Mouse (Mus musculus): ENCODE results near the gene Rhoa.
"Not testable (repeated sequence)": the region's sequence is repeated elsewhere in the genome, so short reads cannot be mapped to it uniquely, and the experiment has no call there.

Rhoa gene

DNA sequence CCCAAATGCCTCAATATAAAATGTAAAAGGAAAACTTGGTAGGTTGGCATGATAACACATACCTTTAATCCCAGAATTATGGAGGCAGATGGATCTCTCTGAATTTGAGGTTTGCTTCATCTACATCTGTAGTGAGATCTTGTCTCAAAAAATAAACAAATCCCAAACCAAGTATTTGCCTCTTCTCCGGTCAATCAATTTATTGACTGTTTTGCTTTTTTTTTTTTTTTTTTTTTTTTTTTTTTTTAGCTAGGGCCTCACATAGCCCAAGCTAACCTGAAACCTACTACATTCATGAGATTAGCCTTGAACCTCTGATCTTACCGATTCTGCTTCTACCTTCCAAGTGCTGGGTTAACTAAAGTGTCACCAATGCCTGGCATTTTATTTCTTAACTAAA is 16.6 kb upstream of the Rhoa start:
- DNase-seq: no peak

DNA sequence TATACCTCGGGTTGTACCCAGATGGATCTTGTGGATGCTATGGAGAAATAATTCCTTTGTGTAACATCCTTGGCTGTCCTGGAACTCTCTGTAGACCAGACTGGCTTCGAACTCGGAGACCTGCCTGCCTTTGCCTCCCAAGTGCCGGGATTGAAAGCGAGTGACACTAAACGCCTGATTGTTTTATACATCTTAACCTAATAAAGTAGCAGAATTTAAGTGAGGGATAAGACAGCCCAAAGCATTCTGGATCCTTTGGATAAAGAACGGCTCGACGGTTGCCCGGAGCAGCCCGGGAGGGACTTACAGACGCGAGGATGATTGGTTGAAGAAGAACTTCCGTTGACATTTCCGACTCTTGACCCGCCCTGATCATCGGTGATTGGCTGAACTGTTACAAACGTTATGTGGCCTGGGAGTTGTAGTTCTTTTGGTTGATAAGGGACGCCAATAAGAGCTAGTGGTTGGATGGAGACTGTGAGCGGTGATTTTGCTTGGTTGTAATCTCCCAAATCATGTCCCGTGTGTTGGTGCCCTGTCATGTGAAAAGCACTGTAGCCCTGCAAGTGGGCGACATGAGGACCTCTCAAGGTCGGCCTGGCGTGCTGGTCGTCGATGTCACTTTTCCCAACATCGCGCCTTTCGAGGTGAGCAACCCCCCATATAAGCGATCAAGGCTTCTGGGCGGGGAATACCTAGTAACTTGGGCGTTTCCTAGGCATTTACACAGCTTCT is 15.7 kb upstream of the Rhoa start, which contains the start of gene Nicn1:
TSS of gene Nicn1 (plus strand) at position 414 of the 735 bp plus-strand sequence.
- DNase-seq: peak; percentile 79 to 88

DNA sequence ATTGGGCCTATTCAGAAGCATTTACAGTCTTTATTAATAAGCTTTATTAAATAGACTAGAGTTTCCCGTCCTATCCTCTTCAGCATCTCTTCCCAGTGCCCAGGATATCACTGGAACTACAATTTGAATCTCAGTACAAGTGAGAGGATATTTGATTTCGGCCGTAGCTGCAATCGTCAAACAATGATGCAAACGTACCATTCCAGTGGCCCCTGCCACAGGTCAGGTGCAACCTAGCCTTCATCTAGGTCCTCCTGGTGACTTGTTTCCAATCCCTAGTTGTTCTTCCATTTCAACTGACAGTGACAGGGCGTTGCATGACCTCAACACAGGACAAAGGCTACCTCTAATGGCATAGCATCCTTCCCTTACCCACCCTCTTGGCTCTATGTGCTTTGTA is 15.2 kb upstream of the Rhoa start:
- no peak for DNase-seq

DNA sequence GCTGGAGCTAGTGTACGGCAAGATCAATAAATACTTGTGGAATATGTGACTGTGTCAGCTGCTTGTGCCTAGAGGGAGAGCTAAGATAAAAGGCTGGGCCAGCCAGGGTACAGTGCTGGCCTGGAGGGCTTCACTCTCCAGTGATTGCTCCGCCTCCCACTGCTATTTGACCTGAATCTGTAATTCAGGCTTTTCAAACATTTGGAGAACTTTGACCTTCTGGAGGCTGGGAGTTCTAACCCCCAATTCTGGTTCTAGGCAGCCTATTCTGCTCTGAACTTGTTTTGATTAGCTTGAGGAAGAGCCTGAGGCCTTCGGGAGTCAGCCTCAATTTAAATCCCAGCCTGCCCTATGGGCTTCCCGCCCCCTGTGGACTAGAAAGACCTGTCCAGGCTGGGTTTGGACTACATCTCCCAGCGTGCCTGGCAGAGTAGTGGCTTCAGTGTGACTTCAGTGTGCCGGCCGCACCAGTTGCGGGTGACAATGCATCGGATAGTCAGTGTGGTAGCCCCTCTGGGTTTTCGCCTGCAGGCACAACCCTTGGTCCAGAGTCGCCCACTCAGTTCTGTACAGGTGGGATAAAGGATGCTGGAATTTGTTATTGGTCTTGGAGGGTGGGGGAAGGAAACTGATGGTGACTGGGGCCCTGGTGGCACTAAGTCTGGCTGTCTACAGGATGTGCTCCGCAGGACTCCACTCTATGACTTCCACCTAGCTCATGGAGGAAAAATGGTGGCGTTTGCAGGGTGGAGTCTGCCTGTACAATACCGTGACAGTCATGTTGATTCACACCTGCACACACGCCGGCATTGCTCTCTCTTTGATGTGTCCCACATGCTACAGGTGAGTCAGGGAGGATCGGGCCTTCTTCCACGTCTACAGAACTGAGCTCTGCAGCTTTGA is 9.2 kb upstream of the Rhoa start, which contains the start of gene Amt:
TSS of gene Amt (plus strand) at position 401 of the 903 bp plus-strand sequence.
- no peak for DNase-seq

DNA sequence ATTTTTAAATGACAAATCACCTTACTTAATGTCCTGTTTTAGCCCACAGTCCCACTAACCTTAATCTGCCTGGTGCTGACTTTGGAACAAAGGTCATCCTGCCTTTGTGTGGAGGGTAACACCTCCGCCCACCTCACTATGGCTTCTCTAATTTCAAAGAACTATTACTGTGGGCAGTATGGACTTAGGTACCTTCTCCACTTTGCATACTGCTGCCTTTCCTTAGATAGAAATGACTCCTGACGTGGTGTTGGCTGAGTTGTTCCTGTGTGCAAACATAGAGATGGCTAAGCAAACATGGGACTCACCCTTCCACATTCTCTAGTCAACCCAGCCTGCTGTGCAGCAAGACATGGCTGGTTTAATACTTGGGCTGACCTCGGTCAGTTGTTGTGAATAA is 4.1 kb upstream of the Rhoa start:
- no peak for DNase-seq

DNA sequence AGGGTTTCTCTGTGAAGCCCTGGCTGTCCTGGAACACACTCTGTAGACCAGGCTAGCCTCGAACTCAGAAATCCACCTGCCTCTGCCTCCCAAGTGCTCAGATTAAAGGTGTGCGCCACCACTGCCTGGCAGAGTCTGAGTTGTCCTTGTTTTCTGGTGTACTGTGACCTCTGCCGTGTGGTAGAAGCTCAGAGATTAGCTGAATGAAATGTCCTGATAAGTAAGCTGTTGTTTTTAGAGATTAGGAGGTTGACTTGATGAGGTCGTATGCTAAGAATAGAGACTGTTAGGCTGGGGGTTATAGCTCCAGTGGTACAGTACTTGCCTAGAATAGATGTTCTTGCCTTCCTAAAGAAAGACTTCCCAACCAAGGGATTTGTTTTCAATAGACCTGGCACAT is 1.2 kb upstream of the Rhoa start:
- no peak for DNase-seq

DNA sequence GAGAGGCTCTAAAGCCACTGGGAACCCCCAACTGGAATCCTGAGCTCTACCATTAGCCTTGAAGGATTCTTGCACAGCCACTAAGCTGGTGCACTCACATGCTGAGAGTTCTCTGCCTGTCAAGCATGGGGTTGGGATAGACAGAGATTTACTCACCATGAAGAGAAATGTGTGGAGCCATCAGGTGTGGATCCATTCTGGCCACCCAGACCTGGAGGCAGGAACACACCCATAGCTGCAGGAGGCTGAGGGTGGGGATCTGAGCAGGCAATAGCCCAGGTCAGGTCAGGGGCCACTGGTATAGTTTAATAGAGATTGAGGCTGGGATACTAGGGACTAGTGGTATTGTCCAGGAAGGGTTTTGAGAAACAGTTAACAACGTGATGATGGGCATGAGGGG is 759 bp upstream of the Rhoa start:
- DNase-seq: peak; percentile 6 to 37

DNA sequence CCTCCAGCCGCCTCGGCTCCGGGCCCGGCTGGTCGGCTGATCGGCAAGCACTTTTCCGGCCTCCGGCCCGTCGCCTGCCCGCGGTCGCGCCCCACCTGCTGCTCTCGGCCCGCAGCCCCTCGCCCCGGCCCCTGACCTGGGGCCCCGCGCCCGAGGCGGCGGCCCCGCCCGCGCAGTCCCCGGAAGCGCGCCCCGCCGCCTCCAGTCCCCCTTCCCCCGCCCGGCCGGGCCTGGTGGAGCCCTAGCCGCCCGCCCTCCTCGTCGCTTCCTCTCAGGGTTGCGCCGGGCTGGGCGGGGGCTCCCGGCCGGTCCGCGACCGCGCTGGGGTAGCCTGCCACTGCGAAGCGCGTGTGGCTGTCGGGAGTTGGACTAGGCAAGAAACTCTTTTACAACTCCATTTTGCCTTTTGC is 647 bp downstream of the Rhoa start:
- DNase-seq: peak; percentile 86 to 91

DNA sequence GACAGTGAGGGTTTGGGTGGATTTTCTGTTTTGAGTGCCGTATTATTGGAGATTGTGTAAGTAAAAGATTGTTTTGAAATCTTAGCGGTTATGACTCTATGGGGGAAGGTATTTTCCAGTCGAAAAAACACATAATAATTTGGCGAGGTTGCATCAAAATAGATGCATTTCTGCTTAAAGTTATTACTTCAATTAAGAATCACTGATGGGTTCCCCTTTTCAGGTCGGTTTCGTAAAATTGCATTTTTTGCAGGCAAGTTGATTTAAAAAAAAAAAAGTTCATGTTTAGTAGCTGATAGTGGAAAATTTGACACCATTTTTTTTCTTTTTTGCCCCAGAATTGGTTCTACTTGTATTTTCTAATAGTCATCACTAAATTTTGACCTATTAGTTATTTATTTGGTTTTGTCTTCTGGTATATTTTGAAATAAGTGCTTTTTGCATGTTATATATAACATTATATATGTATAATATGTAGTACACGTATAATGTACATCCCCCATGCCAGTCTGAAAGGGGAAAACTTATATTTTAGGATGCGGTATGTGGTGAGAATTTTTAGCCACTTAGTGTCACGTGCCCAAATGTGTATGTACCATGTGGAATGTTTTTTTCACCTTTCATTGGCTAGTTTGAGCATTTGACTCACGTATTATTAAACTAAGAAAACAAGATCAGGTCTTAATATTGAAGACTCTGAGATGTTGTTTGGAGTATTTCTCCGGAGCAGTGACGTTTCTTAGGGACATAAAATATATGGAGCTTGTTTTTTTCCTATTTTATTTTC is 1.3 kb downstream of the Rhoa start:
- no peak for DNase-seq

DNA sequence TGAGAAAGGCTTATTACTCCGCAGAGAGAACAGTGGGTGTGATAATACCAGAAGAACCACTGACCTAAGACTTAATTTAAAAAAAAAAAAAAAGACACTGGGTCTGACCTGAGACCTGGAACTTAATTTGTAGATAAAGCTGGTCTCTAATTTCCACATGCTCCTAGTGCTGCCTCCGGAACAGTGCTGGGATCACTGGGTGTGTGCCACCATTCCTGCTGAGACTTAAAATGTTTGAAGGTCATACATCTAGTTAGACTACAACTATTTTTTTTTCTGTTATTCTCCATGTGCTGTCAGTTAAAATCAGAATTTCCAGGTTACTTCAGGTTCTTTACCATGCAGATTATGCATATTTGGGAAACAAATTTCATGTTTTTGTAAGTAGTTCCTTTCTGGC is 2.2 kb downstream of the Rhoa start:
- DNase-seq: no peak

DNA sequence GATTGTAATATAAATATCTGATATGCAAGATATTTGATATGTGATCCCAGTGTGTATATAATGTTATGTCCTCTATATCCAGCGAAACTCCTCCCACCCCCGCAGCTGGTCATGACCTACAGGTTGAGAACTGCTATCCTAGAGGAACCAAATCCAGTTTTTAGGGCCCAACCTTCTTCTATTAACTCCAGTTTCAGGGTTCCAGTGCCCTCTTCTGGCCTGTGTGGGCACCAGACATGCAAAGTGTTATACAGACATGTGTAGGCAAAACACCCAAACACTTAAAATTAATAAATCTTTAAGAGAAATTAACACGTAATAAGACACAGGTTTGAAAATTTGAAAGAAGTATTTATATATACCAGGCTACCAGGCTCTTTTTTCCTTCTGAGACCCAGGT is 11.6 kb downstream of the Rhoa start:
- no peak for DNase-seq

DNA sequence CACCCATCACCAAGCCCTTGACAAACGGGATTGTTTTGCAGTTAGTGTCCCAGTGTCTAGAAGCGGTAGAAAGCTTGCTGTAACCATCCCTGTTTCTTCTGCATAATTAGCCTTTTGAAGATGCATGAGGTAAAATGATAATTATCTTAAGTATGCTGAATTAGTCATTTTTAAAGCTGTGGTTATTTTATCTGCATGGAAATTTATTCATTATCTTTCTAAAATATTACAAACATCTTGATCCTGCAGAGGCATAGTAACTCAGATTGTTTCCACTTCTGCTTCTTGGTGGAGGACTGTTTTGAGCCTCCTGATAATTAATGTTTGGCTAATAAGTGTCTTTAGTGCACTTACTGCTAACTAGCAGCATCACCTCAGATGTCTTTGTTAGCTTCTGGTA is 12.5 kb downstream of the Rhoa start:
- no peak for DNase-seq

DNA sequence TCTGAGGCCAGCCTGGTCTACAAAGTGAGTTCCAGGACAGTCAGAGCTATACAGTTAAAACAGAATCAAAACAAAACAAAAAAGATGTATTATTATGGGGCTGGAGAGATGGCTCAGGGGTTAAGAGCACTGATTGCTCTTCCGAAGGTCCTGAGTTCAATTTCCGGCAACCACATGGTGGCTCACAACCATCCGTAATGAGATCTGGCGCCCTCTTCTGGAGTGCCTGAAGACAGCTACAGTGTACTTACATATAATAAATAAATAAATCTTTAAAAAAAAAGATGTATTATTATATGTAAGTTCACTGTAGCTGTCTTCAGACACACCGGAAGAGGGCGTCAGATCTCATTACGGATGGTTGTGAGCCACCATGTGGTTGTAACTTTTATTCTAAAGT is 16.1 kb downstream of the Rhoa start:
- DNase-seq: not testable (repeated sequence)

DNA sequence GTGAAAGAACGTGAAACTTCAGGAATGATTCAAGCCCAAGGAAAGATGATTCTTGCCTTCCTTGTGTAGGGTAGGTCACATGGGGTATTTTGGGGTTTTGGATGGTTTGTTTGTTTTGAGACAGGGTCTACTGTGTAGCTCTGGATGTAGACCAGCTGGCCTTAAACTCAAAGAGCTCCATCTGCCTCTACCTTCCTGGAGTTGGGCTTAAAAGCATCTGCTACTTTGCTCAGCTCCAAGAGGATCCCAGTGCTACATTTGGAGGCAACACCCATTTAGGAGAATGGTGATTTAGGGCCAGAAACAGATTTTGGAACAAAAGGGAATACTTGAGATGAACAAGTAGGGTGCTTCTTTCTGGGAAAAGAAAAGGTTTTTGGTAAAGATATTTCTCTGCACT is 18.9 kb downstream of the Rhoa start:
- no peak for DNase-seq

DNA sequence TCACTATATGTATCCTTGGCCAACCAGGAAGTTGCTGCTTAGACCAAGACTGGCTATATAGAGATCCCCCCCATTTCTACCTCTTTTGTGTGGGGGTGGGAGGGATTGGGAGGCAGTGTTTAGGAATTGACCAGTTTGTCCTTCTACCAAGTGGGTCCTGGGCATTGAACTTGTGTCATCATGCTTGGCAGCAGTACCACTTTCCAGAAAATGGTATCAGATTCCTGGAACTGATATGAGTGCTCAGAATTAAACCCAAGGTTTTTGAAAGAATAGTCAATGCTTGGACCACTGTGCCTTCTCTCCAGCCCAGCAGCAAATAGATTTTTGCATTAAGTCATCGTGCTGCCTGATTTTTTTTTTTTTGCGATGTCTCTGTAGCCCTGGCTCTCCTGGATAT is 19.9 kb downstream of the Rhoa start:
- no peak for DNase-seq

DNA sequence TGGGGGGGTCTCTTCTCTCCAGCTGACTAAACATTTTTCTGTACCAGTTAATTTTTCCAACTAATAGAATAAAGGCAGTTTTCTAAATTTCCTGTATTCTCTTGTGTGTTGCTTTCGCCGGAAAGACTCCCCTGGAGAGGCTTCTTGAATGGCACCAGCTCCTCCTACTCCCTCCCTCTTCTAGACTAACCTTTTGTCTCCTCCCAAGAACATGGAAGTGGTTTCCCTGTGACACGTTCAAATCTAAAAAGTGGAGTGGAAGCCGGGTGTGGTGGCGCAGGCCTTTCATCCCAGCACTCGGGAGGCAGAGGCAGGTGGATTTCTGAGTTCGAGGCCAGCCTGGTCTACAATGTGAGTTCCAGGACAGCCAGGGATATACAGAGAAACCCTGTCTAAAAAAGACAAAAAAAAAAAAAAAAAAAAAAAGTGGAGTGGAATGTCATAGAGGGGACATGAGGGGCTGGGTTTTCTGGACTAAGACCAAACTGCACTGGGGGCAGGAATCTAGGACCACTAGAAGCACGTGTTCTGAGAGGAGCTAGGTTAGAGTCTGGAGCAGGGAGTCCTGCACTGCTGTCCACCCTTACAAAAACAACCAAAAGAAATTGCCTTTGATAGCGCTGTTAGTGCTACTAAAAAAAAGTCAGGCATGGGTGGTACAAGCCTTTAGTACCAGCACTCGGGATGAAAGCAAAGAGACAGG is 32.1 kb downstream of the Rhoa start:
- no peak for DNase-seq

DNA sequence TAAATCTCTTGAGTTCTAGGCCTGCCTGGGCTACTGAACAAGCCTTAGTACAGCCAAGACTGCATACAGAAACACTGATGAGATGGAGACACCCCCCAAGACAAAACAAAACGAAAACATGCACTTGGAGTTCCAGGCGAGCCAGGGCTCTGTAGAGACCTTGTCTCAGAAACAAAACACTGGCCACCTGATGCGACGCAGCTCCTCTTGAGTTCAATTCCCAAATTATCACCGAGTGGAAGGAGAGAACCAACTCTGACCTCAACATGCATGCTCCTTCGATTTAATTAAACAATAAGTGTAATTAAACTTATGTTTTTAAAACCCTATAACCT is 32.6 kb downstream of the Rhoa start:
- no peak for DNase-seq

DNA sequence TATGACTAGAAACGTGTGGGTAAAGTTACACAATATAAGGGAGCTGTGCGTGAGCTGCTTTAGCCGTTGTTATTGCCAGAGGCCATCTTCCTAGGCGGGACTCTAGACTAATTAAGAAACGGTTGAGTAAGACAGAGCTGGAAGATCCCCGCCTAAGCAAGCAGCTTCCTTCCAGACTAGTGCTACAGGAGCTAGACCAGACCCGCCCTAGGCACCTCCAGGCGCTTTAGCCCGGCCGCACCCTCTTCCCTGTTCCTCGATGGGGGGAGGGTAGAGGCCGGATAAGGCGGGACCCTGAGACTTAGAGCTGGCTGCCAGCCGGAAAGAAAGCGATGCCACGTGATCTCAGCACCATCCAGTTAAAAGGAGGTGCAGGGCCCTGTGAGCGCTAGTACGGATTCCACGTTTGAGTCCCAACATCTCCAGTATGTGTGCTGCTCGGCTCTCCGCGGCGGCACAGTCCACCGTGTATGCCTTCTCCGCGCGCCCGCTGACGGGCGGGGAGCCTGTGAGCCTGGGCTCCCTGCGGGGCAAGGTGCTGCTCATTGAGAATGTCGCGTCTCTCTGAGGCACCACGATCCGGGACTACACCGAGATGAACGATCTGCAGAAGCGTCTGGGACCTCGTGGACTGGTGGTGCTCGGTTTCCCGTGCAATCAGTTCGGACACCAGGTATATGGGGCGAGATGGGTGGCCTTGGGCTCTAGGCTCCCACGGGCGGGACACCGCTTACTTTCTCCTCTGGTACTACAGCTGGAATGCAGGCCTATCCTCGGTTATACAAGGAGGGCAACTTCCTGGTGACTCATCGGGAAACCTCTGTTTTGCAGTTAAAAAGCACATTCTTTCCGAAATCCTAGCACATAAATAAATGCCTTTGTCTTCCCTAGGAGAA is 33.2 kb downstream of the Rhoa start, which contains the start of gene Gpx1:
TSS of gene Gpx1 (plus strand) at position 18 of the 896 bp plus-strand sequence.
- DNase-seq: peak; percentile 87 to 93

DNA sequence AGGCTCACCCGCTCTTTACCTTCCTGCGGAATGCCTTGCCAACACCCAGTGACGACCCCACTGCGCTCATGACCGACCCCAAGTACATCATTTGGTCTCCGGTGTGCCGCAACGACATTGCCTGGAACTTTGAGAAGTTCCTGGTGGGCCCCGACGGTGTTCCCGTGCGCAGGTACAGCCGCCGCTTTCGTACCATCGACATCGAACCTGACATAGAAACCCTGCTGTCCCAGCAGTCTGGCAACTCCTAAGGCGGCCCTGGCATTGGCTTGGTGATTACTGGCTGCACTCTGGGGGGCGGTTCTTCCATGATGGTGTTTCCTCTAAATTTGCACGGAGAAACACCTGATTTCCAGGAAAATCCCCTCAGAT is 33.9 kb downstream of the Rhoa start:
- peak; percentile 35 to 37 for DNase-seq

DNA sequence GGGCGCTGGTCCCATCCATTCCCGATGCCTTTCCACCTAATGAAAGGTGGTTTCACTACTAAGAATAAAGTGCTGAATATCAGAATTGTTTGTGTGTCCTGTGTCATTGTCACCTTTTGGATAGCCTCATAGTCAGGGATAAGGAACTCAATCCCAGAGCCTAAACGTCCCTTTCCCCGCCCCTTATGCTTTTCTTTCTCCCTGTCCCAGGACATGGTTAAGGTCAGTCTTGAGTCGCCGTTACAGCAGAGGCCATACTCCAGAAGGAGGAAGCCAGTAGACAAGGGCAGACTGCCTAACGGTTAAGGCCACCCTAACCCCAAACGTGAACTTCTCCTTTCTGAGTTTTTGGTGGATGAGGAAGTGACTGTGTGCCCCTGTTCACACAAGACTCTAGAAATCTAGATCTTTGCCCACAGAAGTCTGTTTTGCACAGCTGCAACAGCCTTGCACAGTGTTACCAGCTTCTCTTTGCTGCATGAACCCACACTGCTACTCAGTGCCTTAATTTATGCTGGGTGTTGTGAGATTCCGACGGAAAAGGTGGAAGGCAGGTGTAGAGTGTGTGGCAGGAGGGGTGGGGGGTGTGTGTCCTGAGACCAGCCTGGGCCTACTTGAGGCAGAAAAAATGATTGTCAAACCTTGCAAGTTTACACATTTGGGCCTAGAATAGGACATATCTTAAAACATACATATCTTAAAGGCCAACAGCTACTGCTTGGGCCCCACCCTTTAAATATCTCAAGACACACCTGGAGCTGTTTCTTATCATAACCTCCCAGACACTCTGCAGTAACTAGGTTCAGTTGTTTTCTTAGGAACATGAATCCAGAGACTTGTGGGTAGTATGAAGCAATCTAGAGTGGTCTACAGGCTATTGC is 34.6 kb downstream of the Rhoa start:
- DNase-seq: peak; percentile 23 to 28

DNA sequence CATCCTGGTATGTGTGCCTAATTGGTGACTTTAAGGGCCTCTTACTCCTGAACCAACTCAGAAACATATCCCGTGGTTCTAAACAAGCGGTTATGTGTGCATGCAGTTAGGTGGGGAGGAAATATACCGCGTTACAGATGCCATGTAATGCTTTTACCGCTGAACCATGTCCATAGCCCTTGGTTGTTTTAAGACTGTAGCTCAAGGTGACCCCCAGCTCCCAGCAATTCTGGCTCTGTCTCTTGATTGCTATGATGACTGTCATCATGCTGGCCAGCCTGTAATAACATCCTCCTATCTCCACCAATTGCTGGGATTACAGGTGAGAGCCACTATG is 35.2 kb downstream of the Rhoa start:
- DNase-seq: no peak

Measured in thymus, postnatal 36 days (tissue).